In the genomic region with DNA sequence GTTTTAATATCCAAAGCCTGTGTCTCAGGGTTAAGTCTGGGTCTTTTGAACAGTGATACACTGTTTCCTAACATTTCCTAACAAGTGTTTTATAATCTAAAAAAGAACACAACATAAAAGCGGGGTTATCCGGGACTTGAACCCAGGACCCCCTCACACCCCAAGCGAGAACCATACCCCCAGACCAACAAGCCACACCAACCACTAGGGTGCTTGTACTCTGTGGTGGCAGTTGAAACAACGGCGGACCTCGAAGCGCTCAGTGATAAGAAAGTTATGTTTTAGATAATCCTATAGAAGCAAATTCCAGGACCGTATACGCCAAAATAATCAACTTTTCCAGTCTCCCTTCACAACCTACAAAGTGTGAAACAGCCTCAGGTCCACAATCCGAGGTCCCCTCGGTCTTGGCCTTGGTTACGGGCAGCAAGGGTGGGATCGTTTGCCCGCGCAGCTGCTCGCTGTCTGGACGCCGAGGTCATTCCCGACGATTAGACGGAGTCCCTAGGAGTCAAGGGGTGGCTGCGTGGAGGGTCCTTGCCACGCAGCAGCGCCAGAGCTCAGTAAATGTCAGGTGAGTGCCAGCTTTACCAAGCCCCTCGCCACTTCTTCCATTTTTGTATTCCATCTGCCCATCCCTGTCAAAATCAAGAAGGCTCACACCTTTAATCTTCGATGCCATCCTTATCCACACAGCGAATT, we compare ENCODE assay signal across 8 mouse cellular contexts. TPM values are rescaled to one million over a fixed set of nuclear protein-coding genes. Genes with fewer than 3 reads are reported as not detected.
DNase-seq lines count a peak whose midpoint lies in the region; ATAC-seq and TF ChIP-seq lines count a peak whose summit lies in the region.

No protein-coding gene starts in this region.

- no peak overlapping the region for H3K27ac ChIP-seq in kidney, postnatal 0 days
- H3K27ac ChIP-seq in intestine, postnatal 0 days (ENCODE audit: low read depth, low read length) = no peak overlapping the region
- no peak overlapping the region for H3K27ac ChIP-seq in neural tube, embryonic 13.5 days (replicated peaks)

- H3K4me1 ChIP-seq in kidney, postnatal 0 days (replicated peaks; ENCODE audit: insufficient read depth, low read length) = peaks cover 9% of the 10 kb centered on the region
- peaks cover 6% of the 10 kb centered on the region; the same call in 1 of the 2 replicates for H3K4me1 ChIP-seq in intestine, postnatal 0 days (replicated peaks; ENCODE audit: control insufficient read depth, insufficient read depth, low read length)
- peaks cover 24% of the 10 kb centered on the region for H3K4me1 ChIP-seq in neural tube, embryonic 13.5 days (replicated peaks)

- no peak for TF ChIP-seq CTCF in kidney, postnatal 0 days (IDR thresholded peaks at IDR 0.05; ENCODE audit: low read depth)
- TF ChIP-seq CTCF in intestine, postnatal 0 days (IDR thresholded peaks at IDR 0.05; ENCODE audit: low read depth) = no peak

- DNase-seq in kidney, postnatal 0 days (ENCODE audit: low spot score) = no peak
- DNase-seq in kidney, adult 8-10 months = no peak
- DNase-seq in embryo, embryonic 9.5 days (ENCODE audit: extremely low spot score) = peak; percentile 73
- no peak for DNase-seq in right cerebral cortex, adult 18-20 months

- H3K27me3 ChIP-seq in kidney, postnatal 0 days (ENCODE audit: insufficient read depth, low read length) = peaks cover 17% of the 10 kb centered on the region
- H3K27me3 ChIP-seq in intestine, postnatal 0 days (replicated peaks; ENCODE audit: control insufficient read depth, insufficient read depth, low read length) = peaks cover 9% of the 10 kb centered on the region; the same call in 1 of the 2 replicates
- peaks cover 71% of the 10 kb centered on the region for H3K27me3 ChIP-seq in neural tube, embryonic 13.5 days

- peak overlapping the region; percentile 33 for H3K4me3 ChIP-seq in kidney, postnatal 0 days (replicated peaks; ENCODE audit: low read depth, low read length)
- H3K4me3 ChIP-seq in intestine, postnatal 0 days (ENCODE audit: low read depth, low read length) = peak overlapping the region; percentile 27
- H3K4me3 ChIP-seq in neural tube, embryonic 13.5 days = peak overlapping the region; percentile 31

- 8% methylated on average over 27 of the region's 27 CpGs for WGBS in kidney, postnatal 0 days
- WGBS in intestine, postnatal 0 days = 7% methylated on average over 27 of the region's 27 CpGs
- 5% methylated on average over 27 of the region's 27 CpGs for WGBS in neural tube, embryonic 13.5 days

- no peak for ATAC-seq in kidney, postnatal 0 days (replicated peaks; ENCODE audit: low FRiP score, low read depth)
- ATAC-seq in intestine, postnatal 0 days = no peak
- no peak for ATAC-seq in neural tube, embryonic 13.5 days (ENCODE audit: low read depth)
- ATAC-seq in activated CD4-positive, CD25-positive, alpha-beta regulatory T cell, adult 4 months = no peak
- no peak for ATAC-seq in granulocyte monocyte progenitor cell, adult 5-6 weeks (replicated peaks; ENCODE audit: poor library complexity, severe bottlenecking)

- H3K9ac ChIP-seq in kidney, postnatal 0 days (ENCODE audit: low read depth, low read length) = 0 out of 2 replicates have a peak overlapping the region, but pooled peaks have one; percentile 27
- no peak overlapping the region for H3K9ac ChIP-seq in intestine, postnatal 0 days (ENCODE audit: low read depth, low read length)
- H3K9ac ChIP-seq in neural tube, embryonic 13.5 days = peak overlapping the region; percentile 43

- H3K4me2 ChIP-seq in kidney, postnatal 0 days (ENCODE audit: low read length) = peak overlapping the region; percentile 53
- peak overlapping the region; percentile 57 for H3K4me2 ChIP-seq in intestine, postnatal 0 days (replicated peaks; ENCODE audit: low read depth)
- peak overlapping the region; percentile 52 for H3K4me2 ChIP-seq in neural tube, embryonic 13.5 days

- H3K36me3 ChIP-seq in kidney, postnatal 0 days (ENCODE audit: insufficient read depth, low read length) = no peaks in the 10 kb centered on the region
- no peaks in the 10 kb centered on the region for H3K36me3 ChIP-seq in intestine, postnatal 0 days (ENCODE audit: control insufficient read depth, insufficient read depth)
- H3K36me3 ChIP-seq in neural tube, embryonic 13.5 days = no peaks in the 10 kb centered on the region

- no peaks in the 10 kb centered on the region for H3K9me3 ChIP-seq in kidney, postnatal 0 days (replicated peaks; ENCODE audit: low read length)
- no peaks in the 10 kb centered on the region for H3K9me3 ChIP-seq in intestine, postnatal 0 days (ENCODE audit: control insufficient read depth)
- H3K9me3 ChIP-seq in neural tube, embryonic 13.5 days = no peaks in the 10 kb centered on the region

RNA-seq across cellular contexts. Expression of a gene that starts 26.3 kb away (rescaled TPM):
- polyA plus RNA-seq in kidney, postnatal 0 days (2015; fragmentation: Nextera tagmentation; extraction: Ambion mirVana) = 16.8 and 19.1 TPM in 2 replicates
- polyA plus RNA-seq in intestine, postnatal 0 days (2015; fragmentation: Nextera tagmentation; extraction: Ambion mirVana) = 8.1 and 8.2 TPM in 2 replicates
- 17.4 and 17.8 TPM in 2 replicates for polyA plus RNA-seq in neural tube, embryonic 13.5 days (2015; fragmentation: Nextera tagmentation; extraction: Ambion mirVana)
- polyA plus RNA-seq in activated CD4-positive, CD25-positive, alpha-beta regulatory T cell, adult 4 months (2017; shearing (Covaris generic)) = 1 to 10 TPM; 4.3 to 4.9 TPM
- total RNA-seq in granulocyte monocyte progenitor cell, adult 5-6 weeks (2014; fragmentation: Nextera tagmentation) = 4.9 and 6.9 TPM in 2 replicates
- total RNA-seq in granulocyte monocyte progenitor cell, adult 5-6 weeks (2017) = 9.7 and 10.7 TPM in 2 replicates

RNA-seq across cellular contexts. Expression of a gene that starts 58.2 kb away (rescaled TPM):
- polyA plus RNA-seq in kidney, postnatal 0 days (2015; fragmentation: Nextera tagmentation; extraction: Ambion mirVana) = not detected in 2 replicates
- not detected in 2 replicates for polyA plus RNA-seq in intestine, postnatal 0 days (2015; fragmentation: Nextera tagmentation; extraction: Ambion mirVana)
- not detected in 2 replicates for polyA plus RNA-seq in neural tube, embryonic 13.5 days (2015; fragmentation: Nextera tagmentation; extraction: Ambion mirVana)
- polyA plus RNA-seq in activated CD4-positive, CD25-positive, alpha-beta regulatory T cell, adult 4 months (2017; shearing (Covaris generic)) = not detected
- not detected in 2 replicates for total RNA-seq in granulocyte monocyte progenitor cell, adult 5-6 weeks (2014; fragmentation: Nextera tagmentation)
- total RNA-seq in granulocyte monocyte progenitor cell, adult 5-6 weeks (2017) = not detected in 2 replicates
